Mouse (Mus musculus) MEL (cell line): Measurements from ENCODE around the gene Gpt2.
A peak's percentile ranks its signal among the peaks of the same experiment; 100 is the strongest.

Experiments used
- CHD2 ChIP-seq: IDR thresholded peaks from 2 replicates; pipeline ENCODE4 v1.6.1; 2011; ENCODE audit warnings: low read length, improper control_type of control experiment
- CTCF ChIP-seq, 3 experiments: IDR thresholded peaks in 2 of 3; conservative IDR thresholded peaks in 1 of 3; 2 replicates each; pipeline ENCODE4 v1.5.1; 2011 to 2012; ENCODE audit warnings: low read length in 3 of 3, low read depth in 2 of 3, mild to moderate bottlenecking in 2 of 3, improper control_type of control experiment in 1 of 3, inconsistent platforms in 1 of 3, mixed read lengths in 1 of 3, moderate library complexity in 1 of 3; ENCODE audit not compliant: control insufficient read depth in 1 of 3, insufficient read depth in 1 of 3, poor library complexity in 1 of 3, severe bottlenecking in 1 of 3
- E2F4 ChIP-seq: IDR thresholded peaks from 2 replicates; pipeline ENCODE4 v1.6.1; 2011; ENCODE audit warnings: low read depth, low read length, improper control_type of control experiment, borderline replicate concordance
- POLR2AphosphoS2 ChIP-seq: IDR thresholded peaks from 2 replicates; pipeline ENCODE4 v1.6.1; 2011; ENCODE audit warnings: low read length, improper control_type of control experiment
- SMC3 ChIP-seq: IDR thresholded peaks from 2 replicates; pipeline ENCODE4 v1.6.1; 2011; ENCODE audit warnings: low read depth, low read length, improper control_type of control experiment

DNA sequence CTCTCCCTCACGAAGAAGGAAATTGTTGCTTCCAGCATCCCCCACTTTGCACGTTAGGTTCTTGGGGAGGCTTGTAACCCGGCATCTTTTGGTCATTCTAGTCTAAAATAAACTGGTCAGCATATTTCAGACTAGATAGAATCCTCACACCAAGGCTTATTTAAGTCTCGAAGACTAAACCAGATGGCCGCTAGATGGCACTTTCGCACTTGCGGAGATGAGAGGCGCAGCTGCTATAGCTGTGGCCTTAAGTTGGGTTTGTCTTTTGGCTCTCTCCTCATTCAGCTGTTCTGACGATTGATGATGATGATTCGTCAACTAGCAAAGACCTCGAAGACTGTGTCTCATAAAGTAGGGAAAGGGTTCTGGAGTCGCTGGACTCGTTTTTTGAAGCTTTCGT, 35.8 kb upstream of the Gpt2 start:
- no peak for TF ChIP-seq POLR2AphosphoS2
- TF ChIP-seq E2F4, result no peak
- no peak for TF ChIP-seq CHD2
- peak; percentile 83 to 97 (median 89) for TF ChIP-seq CTCF (IDR thresholded peaks at IDR 0.05 in 2 of 3, conservative IDR thresholded peaks at IDR 0.05 in 1 of 3; ENCODE audit: control insufficient read depth in 1 of 3, insufficient read depth in 1 of 3, low read depth in 2 of 3, low read length in 3 of 3, poor library complexity in 1 of 3, severe bottlenecking in 1 of 3)
- peak; percentile 88 for TF ChIP-seq SMC3
